Mouse (Mus musculus) right cerebral cortex, postnatal 25 days (tissue): Measurements from ENCODE around the gene Zfp53.
A peak's percentile ranks its signal among the peaks of the same experiment; 100 is the strongest.

Source experiments
- DNase-seq: peaks from one replicate; pipeline ENCODE4 v3.0.0; 2022

The Zfp53 gene

GRCm38 (mm10) chr17:21530645-21531330 is 42.0 kb downstream of the Zfp53 start:
- no peak for DNase-seq

DNA sequence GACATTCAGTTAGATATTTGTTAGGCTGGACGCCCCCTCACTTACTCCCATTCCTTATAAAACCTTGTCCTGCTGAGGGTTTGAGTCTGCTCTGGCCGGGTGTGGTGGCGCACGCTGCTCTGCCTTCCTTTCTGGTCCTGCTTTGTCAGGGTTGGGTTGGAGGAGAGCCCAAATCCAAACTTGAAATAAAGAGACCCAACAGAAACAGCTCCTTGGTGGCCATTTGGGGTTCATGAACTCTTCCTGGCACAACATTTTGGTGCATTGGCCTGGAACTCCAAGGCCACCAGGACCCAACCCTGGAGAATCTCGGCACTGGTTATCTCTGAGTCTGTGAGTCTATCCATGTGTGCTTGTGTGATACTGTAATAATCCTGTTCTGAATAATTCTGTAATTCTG is 42.8 kb downstream of the Zfp53 start:
- DNase-seq, result peak; percentile 14

- DNase-seq, result peak; percentile 79
These were observed 43.5 kb downstream of the Zfp53 start for GRCm38 (mm10) chr17:21532101-21532951.

DNA sequence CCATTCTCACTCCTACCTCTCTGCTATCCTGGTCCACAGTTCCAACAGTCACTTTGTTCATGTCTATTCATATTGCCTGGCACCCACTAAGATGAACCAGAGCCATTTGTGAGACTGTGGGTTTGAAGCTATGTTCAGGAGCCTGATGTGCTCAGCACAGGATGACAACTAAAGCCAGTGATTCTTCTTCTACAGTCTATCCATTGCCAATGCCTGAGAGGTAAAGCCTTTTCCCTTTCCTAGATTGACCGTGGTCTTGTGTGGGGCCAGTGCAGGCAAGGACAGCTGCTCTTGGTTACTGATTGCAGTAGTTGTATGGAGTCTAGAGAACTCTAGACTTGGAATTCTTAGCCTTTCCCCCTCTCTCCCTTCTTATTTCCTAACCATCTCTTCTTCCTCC is 45.2 kb downstream of the Zfp53 start:
- DNase-seq, result no peak

DNA sequence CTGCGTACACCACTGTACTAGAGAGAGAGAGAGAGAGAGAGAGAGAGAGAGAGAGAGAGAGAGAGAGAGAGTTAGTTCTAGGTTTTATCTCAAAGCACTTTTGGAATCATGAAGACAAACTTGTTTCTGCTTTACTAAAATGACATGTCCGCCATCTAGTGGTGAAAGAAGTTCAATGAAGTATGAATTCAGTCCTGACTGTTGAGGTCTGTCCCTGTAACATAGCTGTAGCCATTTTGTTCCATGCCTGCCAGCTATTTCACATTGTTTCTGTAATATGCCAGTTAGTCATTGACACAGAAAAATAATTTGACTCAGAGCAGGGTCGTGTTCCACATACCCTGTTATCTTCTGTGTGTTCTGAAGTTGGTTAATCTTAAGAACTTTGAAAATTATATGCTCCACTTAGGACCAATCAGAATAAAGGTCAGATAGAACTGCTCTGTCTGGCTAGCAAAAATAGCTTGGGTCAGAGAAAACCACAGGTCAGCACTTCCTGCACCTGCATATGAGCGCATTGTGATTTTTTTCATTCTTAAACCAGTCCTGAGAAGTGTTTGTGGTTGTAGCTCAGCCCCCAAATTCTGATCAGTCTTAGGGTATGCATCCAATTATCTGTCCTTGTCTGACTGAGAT is 45.8 kb downstream of the Zfp53 start:
- no peak for DNase-seq

GRCm38 (mm10) chr17:21535096-21536001 is 46.6 kb downstream of the Zfp53 start, which contains the start of gene Zfp52:
TSS of gene Zfp52 (plus strand) at chr17:21535539.
- DNase-seq, result peak; percentile 61

DNA sequence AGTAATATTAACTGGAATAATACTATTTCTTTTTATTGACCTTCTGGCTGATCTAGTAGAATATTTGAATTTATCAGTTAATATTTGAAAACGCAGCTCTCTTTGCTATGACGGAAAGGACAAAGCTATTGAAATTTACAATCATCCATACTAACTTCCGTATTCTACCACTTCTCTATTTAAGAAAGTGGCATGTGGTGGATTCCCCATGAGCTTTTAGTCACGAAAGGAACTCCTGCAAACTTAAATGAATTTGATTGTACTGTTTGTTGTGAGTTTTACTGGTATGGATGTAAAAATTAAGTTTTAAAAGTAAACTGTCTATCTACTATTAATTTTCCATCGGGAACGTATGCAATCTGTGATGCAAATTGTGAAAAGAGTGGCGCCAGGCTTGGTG is 47.3 kb downstream of the Zfp53 start:
- no peak for DNase-seq

GRCm38 (mm10) chr17:21536676-21537075 is 47.9 kb downstream of the Zfp53 start:
- DNase-seq, result no peak

DNA sequence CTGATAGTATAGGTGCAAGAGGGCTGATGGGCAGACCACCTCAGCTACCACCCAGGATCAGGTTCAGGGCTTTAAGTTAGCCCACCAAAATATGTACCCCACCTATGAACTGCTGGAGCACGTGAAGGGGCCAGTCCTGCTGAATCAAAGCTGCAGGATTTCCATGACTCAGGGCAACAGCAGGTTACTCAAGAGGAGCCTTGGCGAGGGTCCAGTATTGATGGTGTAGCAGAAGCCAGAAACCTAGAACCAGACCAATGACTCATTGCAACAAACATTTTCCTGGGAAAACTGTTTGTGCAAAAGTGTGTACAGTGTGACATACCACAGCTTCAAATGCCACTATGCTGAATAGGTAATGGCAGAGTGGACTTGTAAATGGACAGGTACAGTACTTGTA is 69.0 kb downstream of the Zfp53 start:
- DNase-seq, result no peak
